Mouse (Mus musculus): Measurements from ENCODE around the gene Siglech. TPM values are rescaled to one million over a fixed set of nuclear protein-coding genes. Genes with fewer than 3 reads are reported as not detected.

Gene Siglech
- polyA plus RNA-seq (2014; fragmentation: Illumina TruSeq; extraction: RNeasy Lipid Tissue Mini Kit (QIAGEN cat#74804); ENCODE audit: low replicate concordance): 1.8 TPM

DNA sequence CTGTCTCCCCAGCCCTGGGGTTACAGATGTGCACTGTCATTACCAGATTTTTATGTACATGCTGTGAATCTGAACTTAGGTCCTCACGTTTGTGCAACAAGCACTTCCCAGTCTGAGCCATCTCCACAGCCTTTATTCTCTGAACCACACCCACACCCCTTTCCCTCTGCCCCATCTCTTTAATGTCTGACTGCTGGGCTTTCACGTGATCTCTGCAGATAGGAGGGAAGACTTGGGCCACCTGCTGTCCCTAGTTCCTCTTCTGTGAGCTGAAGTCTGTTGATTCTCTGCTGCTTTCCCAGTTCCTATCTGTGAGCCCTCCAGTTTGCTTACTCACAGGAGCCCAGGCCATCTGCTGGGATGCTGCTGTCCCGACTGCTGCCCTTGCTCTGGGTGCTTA is at the start of gene Siglech:
Siglech (plus strand) TSS at position 253 of the 400 bp plus-strand sequence.

GRCm38 (mm10) chr7:55793952-55794603 is 26.1 kb downstream of the Siglech start, which contains the start of gene Tubgcp5:
Tubgcp5 (plus strand) TSS chr7:55794154.

Other genes with a start within 250 kb of the Siglech start
- gene Tubgcp5, start 26.0 kb downstream of the Siglech start, polyA plus RNA-seq (2014; fragmentation: Illumina TruSeq; extraction: RNeasy Lipid Tissue Mini Kit (QIAGEN cat#74804); ENCODE audit: low replicate concordance): 22.6 TPM
- gene Cyfip1, start 73.6 kb downstream of the Siglech start, polyA plus RNA-seq (2014; fragmentation: Illumina TruSeq; extraction: RNeasy Lipid Tissue Mini Kit (QIAGEN cat#74804); ENCODE audit: low replicate concordance): 48.8 TPM
- gene Nipa2, start 194.3 kb downstream of the Siglech start, polyA plus RNA-seq (2014; fragmentation: Illumina TruSeq; extraction: RNeasy Lipid Tissue Mini Kit (QIAGEN cat#74804); ENCODE audit: low replicate concordance): 189 TPM